Mouse (Mus musculus): ENCODE data around the gene Urb2. TPM values are rescaled to one million over a fixed set of nuclear protein-coding genes. Genes with fewer than 3 reads are reported as not detected.

Urb2 gene
- polyA plus RNA-seq, 1 experiment from 2014 or later, result 0.88 TPM

DNA sequence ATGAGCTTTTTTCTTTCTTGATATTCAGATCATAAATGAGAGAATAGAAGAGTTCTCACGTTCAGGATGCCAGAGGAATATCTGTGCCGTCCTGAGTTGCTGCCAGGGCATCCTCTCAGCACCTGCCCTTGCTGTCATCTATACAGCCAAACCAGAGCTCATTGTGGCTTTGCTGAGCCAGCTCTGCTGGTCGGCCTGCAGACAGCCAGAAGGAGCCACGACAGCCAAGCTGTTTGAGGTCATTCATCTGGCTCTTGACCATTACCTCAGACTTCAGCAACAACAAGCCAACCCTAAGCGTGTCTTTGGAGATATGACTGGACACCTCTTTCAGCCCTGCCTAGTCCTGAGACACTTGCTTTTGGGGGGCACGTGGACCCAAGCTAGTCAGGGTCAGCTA, 6.5 kb downstream of the Urb2 start:
- DNase-seq (ENCODE audit: low spot score) (no peak), ATAC-seq (no peak)
- TF ChIP-seq EP300 (IDR thresholded peaks at IDR 0.05), result no peak
- no peak for TF ChIP-seq CTCF (IDR thresholded peaks at IDR 0.05)
- no peak overlapping the region for H3K4me2 ChIP-seq (replicated peaks; ENCODE audit: low read depth, low read length)
- 82% methylated on average over 6 of the region's 6 CpGs for WGBS
- no peaks in the 10 kb centered on the region for H3K27me3 ChIP-seq (replicated peaks; ENCODE audit: insufficient read depth, low read length)
- H3K4me3 ChIP-seq (ENCODE audit: low read depth, low read length), result no peak overlapping the region
- peaks cover 10% of the 10 kb centered on the region for H3K36me3 ChIP-seq (ENCODE audit: insufficient read depth, low read length)
- H3K4me1 ChIP-seq (ENCODE audit: insufficient read depth, low read depth, low read length), result no peaks in the 10 kb centered on the region
- no peaks in the 10 kb centered on the region for H3K9me3 ChIP-seq (ENCODE audit: low read length)
- H3K9ac ChIP-seq (replicated peaks; ENCODE audit: low read depth), result no peak overlapping the region
- H3K27ac ChIP-seq (ENCODE audit: low read length), result no peak overlapping the region

DNA sequence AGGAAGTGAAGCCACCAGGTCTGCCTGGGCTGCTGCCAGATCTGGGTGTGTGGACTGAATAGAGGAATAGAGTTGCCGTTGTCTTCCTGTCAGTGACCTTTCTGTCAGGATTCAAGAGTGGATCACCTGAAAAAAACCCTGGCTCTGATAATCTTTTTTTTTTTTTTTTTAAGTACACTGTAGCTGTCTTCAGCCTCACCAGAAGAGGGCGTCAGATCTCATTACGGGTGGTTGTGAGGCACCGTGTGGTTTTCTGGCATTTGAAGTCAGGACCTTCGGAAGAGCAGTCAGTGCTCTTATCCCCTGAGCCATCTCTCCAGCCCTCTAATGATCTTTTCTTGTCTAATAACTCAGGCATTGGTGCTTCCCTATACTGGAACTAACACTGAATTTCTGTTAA, 12.1 kb downstream of the Urb2 start:
- Histone ChIP-seq H3K4me1 (ENCODE audit: insufficient read depth, low read depth, low read length) (no peaks in the 10 kb centered on the region), H3K9me3 (ENCODE audit: low read length) (no peaks in the 10 kb centered on the region), H3K4me2 (replicated peaks; ENCODE audit: low read depth, low read length) (no peak overlapping the region), H3K36me3 (ENCODE audit: insufficient read depth, low read length) (peaks cover 26% of the 10 kb centered on the region), H3K9ac (replicated peaks; ENCODE audit: low read depth) (no peak overlapping the region), H3K27me3 (replicated peaks; ENCODE audit: insufficient read depth, low read length) (no peaks in the 10 kb centered on the region), H3K4me3 (ENCODE audit: low read depth, low read length) (no peak overlapping the region), H3K27ac (ENCODE audit: low read length) (no peak overlapping the region)
- 55% methylated on average over 5 of the region's 5 CpGs for WGBS
- no peak for ATAC-seq
- peak; percentile 46 for TF ChIP-seq CTCF (IDR thresholded peaks at IDR 0.05)
- no peak for TF ChIP-seq EP300 (IDR thresholded peaks at IDR 0.05)
- DNase-seq (ENCODE audit: low spot score), result no peak

DNA sequence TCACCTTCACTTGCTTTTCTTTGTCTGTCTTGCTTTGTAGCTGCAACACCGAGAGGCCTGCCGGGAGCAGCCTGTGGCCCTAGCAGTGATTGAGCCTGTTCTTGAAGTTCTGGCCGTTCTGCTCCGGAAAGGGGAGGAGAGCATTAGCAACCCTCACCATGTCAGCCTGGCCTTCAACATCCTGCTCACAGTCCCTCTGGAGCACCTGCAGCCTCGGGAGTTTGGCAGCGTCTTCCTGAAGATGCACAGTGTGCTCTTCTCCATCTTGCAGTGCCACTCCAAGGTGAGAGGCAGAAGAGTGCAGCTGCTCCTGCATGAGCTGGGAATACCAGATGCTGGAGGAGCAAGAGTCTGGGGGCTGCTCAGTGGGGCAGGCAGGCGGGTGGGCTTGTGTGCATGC, 16.8 kb downstream of the Urb2 start:
- no peak overlapping the region for H3K27ac ChIP-seq (ENCODE audit: low read length)
- H3K9ac ChIP-seq (replicated peaks; ENCODE audit: low read depth), result no peak overlapping the region
- H3K4me2 ChIP-seq (replicated peaks; ENCODE audit: low read depth, low read length), result no peak overlapping the region
- no peak for ATAC-seq
- DNase-seq (ENCODE audit: low spot score), result no peak
- no peaks in the 10 kb centered on the region for H3K9me3 ChIP-seq (ENCODE audit: low read length)
- no peak for TF ChIP-seq EP300 (IDR thresholded peaks at IDR 0.05)
- no peak for TF ChIP-seq CTCF (IDR thresholded peaks at IDR 0.05)
- H3K4me3 ChIP-seq (ENCODE audit: low read depth, low read length), result no peak overlapping the region
- WGBS, result 87% methylated on average over 7 of the region's 7 CpGs
- no peaks in the 10 kb centered on the region for H3K27me3 ChIP-seq (replicated peaks; ENCODE audit: insufficient read depth, low read length)
- H3K4me1 ChIP-seq (ENCODE audit: insufficient read depth, low read depth, low read length), result no peaks in the 10 kb centered on the region
- peaks cover 16% of the 10 kb centered on the region for H3K36me3 ChIP-seq (ENCODE audit: insufficient read depth, low read length)

DNA sequence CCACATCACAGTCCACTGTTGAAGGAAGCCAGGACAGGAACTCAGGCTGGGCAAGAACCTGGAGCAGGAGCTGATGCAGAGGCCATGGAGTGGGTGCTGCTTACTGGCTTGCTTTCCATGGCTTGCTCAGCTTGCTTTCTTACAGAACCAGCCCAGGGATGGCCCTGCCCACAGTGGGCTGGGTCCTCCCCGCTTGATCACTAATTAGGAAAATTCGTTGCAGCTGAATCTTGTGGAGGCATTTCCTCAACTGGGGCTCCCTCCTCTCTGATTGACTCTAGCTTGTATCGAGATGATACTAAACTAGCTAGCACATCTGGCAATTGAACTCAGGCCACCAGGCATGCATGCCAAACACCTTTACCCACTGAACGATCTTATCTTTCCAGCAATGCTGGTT, 18.0 kb downstream of the Urb2 start:
- Histone ChIP-seq H3K4me1 (ENCODE audit: insufficient read depth, low read depth, low read length) (no peaks in the 10 kb centered on the region), H3K9ac (replicated peaks; ENCODE audit: low read depth) (no peak overlapping the region), H3K27ac (ENCODE audit: low read length) (no peak overlapping the region), H3K27me3 (replicated peaks; ENCODE audit: insufficient read depth, low read length) (no peaks in the 10 kb centered on the region), H3K4me2 (replicated peaks; ENCODE audit: low read depth, low read length) (no peak overlapping the region), H3K4me3 (ENCODE audit: low read depth, low read length) (no peak overlapping the region), H3K36me3 (ENCODE audit: insufficient read depth, low read length) (peaks cover 16% of the 10 kb centered on the region), H3K9me3 (ENCODE audit: low read length) (no peaks in the 10 kb centered on the region)
- TF ChIP-seq CTCF (IDR thresholded peaks at IDR 0.05) (no peak), EP300 (IDR thresholded peaks at IDR 0.05) (no peak)
- no peak for DNase-seq (ENCODE audit: low spot score)
- WGBS, result 79% methylated on average over 4 of the region's 4 CpGs
- no peak for ATAC-seq

DNA sequence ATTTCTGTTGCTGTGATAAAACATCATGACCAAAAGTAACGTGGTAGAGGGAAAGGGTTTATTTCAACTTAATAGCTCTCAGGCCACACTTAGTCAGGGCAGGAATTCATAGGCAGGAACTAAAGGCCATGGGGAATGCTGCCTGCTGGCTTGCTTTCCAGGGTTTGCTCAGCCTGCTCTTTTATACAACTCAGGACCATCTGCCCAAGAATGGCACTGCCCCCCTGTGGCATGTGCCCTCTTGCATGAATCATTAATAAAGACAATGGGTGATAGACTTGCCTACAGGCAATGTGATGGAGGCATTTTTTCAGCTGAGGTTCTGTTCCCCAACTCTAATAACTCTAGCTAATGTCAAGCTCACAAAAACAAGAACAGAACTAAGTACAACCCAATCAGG, 20.9 kb downstream of the Urb2 start:
- DNase-seq (ENCODE audit: low spot score) (no peak), ATAC-seq (no peak)
- Histone ChIP-seq H3K4me3 (ENCODE audit: low read depth, low read length) (no peak overlapping the region), H3K27me3 (replicated peaks; ENCODE audit: insufficient read depth, low read length) (no peaks in the 10 kb centered on the region), H3K4me1 (ENCODE audit: insufficient read depth, low read depth, low read length) (no peaks in the 10 kb centered on the region), H3K4me2 (replicated peaks; ENCODE audit: low read depth, low read length) (no peak overlapping the region), H3K36me3 (ENCODE audit: insufficient read depth, low read length) (peaks cover 4% of the 10 kb centered on the region), H3K9ac (replicated peaks; ENCODE audit: low read depth) (no peak overlapping the region), H3K9me3 (ENCODE audit: low read length) (no peaks in the 10 kb centered on the region), H3K27ac (ENCODE audit: low read length) (no peak overlapping the region)
- WGBS, result 83% methylated on average over 1 of the region's 1 CpGs
- no peak for TF ChIP-seq CTCF (IDR thresholded peaks at IDR 0.05)
- no peak for TF ChIP-seq EP300 (IDR thresholded peaks at IDR 0.05)

DNA sequence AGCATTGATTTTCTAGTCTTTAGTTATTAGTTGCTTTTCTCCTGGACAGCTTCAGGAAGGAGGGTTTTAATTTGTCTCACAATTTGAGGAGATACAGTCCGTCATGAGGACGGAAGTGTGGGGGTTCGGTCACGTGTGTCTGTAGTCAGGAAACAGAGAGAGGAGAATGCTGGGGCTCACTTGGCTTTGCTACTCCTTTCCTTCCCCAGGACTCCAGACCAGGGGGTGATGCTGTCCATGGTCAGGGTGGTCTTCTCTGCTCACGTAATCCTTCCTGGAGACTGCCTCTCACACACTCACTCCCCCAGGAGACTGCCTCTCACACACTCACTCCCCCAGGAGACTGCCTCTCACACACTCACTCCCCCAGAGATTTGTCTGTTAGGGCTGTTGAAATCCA, 23.1 kb downstream of the Urb2 start:
- no peaks in the 10 kb centered on the region for H3K4me1 ChIP-seq (ENCODE audit: insufficient read depth, low read depth, low read length)

DNA sequence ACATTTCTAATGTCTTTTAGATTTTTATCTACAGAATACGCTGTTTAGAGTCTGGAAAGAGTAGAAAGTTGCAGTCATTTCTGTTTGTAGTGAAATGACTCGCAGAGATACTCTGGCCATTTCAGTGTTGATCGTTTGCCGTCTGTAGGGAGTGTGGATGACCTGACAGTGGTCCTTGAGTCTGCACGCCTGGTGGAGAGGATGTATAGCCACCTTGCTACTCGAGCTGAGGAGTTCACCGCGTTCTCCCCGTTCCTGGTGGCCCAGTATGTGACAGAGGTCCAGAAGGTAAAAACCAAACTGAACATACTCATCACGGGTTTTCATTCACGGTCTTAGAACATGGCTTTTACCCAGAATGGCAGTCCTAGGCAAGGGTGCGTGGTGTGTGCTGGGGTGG, 23.6 kb downstream of the Urb2 start:
- 94% methylated on average over 12 of the region's 12 CpGs for WGBS
- Histone ChIP-seq H3K4me2 (replicated peaks; ENCODE audit: low read depth, low read length) (no peak overlapping the region), H3K4me3 (ENCODE audit: low read depth, low read length) (no peak overlapping the region), H3K27ac (ENCODE audit: low read length) (no peak overlapping the region), H3K9me3 (ENCODE audit: low read length) (no peaks in the 10 kb centered on the region), H3K9ac (replicated peaks; ENCODE audit: low read depth) (no peak overlapping the region), H3K27me3 (replicated peaks; ENCODE audit: insufficient read depth, low read length) (no peaks in the 10 kb centered on the region), H3K36me3 (ENCODE audit: insufficient read depth, low read length) (no peaks in the 10 kb centered on the region; the same call in 1 of the 2 replicates), H3K4me1 (ENCODE audit: insufficient read depth, low read depth, low read length) (no peaks in the 10 kb centered on the region)
- TF ChIP-seq CTCF (IDR thresholded peaks at IDR 0.05), result no peak
- TF ChIP-seq EP300 (IDR thresholded peaks at IDR 0.05), result no peak
- DNase-seq (ENCODE audit: low spot score) (no peak), ATAC-seq (no peak)

More for the DNA sequence above, 23.1 kb downstream of the Urb2 start:
- H3K9ac ChIP-seq (replicated peaks; ENCODE audit: low read depth), result no peak overlapping the region
- TF ChIP-seq CTCF (IDR thresholded peaks at IDR 0.05) (no peak), EP300 (IDR thresholded peaks at IDR 0.05) (no peak)
- H3K4me3 ChIP-seq (ENCODE audit: low read depth, low read length), result no peak overlapping the region
- no peak overlapping the region for H3K27ac ChIP-seq (ENCODE audit: low read length)
- 90% methylated on average over 5 of the region's 5 CpGs for WGBS
- no peaks in the 10 kb centered on the region for H3K27me3 ChIP-seq (replicated peaks; ENCODE audit: insufficient read depth, low read length)
- no peaks in the 10 kb centered on the region; the same call in 1 of the 2 replicates for H3K36me3 ChIP-seq (ENCODE audit: insufficient read depth, low read length)
- no peak overlapping the region for H3K4me2 ChIP-seq (replicated peaks; ENCODE audit: low read depth, low read length)
- ATAC-seq (no peak), DNase-seq (ENCODE audit: low spot score) (no peak)
- no peaks in the 10 kb centered on the region for H3K9me3 ChIP-seq (ENCODE audit: low read length)

All from lung, postnatal 0 days (tissue).